In the genomic region with DNA sequence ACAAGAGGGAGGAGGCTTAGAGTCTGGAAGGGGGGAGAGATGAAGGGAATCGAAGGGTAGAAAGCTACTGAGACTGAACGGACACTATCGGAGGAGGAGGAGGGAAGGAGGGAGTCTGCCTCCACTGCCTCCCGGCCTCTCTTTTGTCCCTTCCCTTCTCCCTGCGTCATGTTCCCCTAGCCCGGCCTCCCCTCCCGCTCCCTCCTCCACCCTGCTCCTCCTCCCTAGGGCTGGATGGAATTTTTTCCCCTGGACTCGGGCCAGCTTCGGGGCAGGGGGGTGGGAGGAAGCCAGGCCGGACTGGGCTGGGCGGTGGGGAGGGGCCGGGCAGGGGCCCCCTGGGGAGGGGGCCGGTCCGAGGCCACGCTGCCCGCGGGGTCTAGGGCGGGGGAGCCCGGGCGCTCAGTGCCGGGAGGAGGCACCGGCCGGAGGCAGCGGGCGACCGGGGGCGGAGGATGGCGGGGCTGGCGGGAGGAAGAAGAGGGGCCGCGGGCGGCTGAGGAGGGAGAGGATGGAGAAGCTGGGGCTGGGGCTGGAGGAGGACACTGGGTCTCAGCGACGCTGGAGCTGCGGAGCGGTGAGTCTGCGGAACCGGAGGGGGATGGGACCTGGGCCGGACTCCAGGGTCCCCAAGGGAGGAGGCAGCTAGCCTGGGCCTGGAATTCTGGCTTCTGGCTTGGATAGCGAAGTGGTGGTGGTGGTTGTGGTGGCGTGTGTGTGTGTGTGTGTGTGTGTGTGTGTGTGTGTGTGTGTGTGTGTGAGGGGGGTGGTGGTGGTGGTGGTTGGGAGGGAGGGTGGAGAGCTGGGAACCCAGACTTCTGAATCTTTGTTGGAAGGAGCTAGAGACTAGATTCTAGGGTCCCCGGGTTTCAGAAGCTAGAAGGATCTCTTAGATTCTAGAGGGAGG, we compare ENCODE assay signal across 8 mouse cellular contexts. TPM values are rescaled to one million over a fixed set of nuclear protein-coding genes. Genes with fewer than 3 reads are reported as not detected.
A peak's percentile ranks its signal among the peaks of the same experiment; 100 is the strongest.
DNase-seq lines count a peak whose midpoint lies in the region; ATAC-seq and TF ChIP-seq lines count a peak whose summit lies in the region.

Spaca6 (plus strand) TSS at position 408 of the 907 bp plus-strand sequence.

- peak; percentile 85 for TF ChIP-seq EP300 in heart, adult 2 months (IDR thresholded peaks at IDR 0.05; ENCODE audit: insufficient read depth, low read depth, low read length)

- H3K36me3 ChIP-seq in embryonic facial prominence, embryonic 13.5 days = peaks cover 18% of the 10 kb centered on the region
- peaks cover 4% of the 10 kb centered on the region; the same call in 1 of the 2 replicates for H3K36me3 ChIP-seq in heart, adult 2 months (ENCODE audit: control insufficient read depth, insufficient read depth, low read length)
- H3K36me3 ChIP-seq in limb, embryonic 12.5 days = peaks cover 19% of the 10 kb centered on the region
- peaks cover 15% of the 10 kb centered on the region for H3K36me3 ChIP-seq in midbrain, embryonic 12.5 days

- TF ChIP-seq POLR2A in heart, adult 2 months (IDR thresholded peaks at IDR 0.05; ENCODE audit: insufficient read depth, low read depth, low read length) = peak; percentile 99

- H3K9me3 ChIP-seq in embryonic facial prominence, embryonic 13.5 days = no peaks in the 10 kb centered on the region
- no peaks in the 10 kb centered on the region for H3K9me3 ChIP-seq in limb, embryonic 12.5 days
- no peaks in the 10 kb centered on the region for H3K9me3 ChIP-seq in midbrain, embryonic 12.5 days

- WGBS in embryonic facial prominence, embryonic 13.5 days = under 1% methylated on average over 39 of the region's 42 CpGs
- 1% methylated on average over 42 of the region's 42 CpGs for WGBS in heart, adult 2 months
- under 1% methylated on average over 42 of the region's 42 CpGs for WGBS in limb, embryonic 12.5 days
- under 1% methylated on average over 41 of the region's 42 CpGs for WGBS in midbrain, embryonic 12.5 days

- peak within 1 kb of the TSS; percentile 100 for H3K27ac ChIP-seq in embryonic facial prominence, embryonic 13.5 days
- H3K27ac ChIP-seq in heart, adult 2 months = peak within 1 kb of the TSS; percentile 98
- H3K27ac ChIP-seq in limb, embryonic 12.5 days = peak within 1 kb of the TSS; percentile 100
- H3K27ac ChIP-seq in midbrain, embryonic 12.5 days (replicated peaks) = peak within 1 kb of the TSS; percentile 100

- ATAC-seq in embryonic facial prominence, embryonic 13.5 days (ENCODE audit: insufficient number of reproducible peaks, insufficient read depth, low FRiP score, low TSS enrichment, low read depth) = peak; percentile 83
- ATAC-seq in limb, embryonic 12.5 days (ENCODE audit: insufficient number of reproducible peaks, insufficient read depth, low FRiP score, low TSS enrichment, low read depth) = peak; percentile 76
- ATAC-seq in midbrain, embryonic 12.5 days (ENCODE audit: low FRiP score, low read depth) = peak; percentile 82

- intact Hi-C loops in heart, adult 2 months (cut with DNase I) = loop anchor here (1.0 kb wide), 1 partner anchor 11 kb away; no protein-coding TSS in a partner anchor

- peaks cover 32% of the 10 kb centered on the region for H3K4me1 ChIP-seq in embryonic facial prominence, embryonic 13.5 days
- no peaks in the 10 kb centered on the region for H3K4me1 ChIP-seq in heart, adult 2 months (ENCODE audit: control insufficient read depth, insufficient read depth, low read length)
- peaks cover 23% of the 10 kb centered on the region for H3K4me1 ChIP-seq in limb, embryonic 12.5 days (replicated peaks)
- H3K4me1 ChIP-seq in midbrain, embryonic 12.5 days = peaks cover 31% of the 10 kb centered on the region

- no peaks in the 10 kb centered on the region for H3K79me2 ChIP-seq in heart, adult 2 months (replicated peaks; ENCODE audit: control insufficient read depth, insufficient read depth, low read length)

- peak within 1 kb of the TSS; percentile 93 for H3K9ac ChIP-seq in embryonic facial prominence, embryonic 13.5 days
- peak within 1 kb of the TSS; percentile 96 for H3K9ac ChIP-seq in heart, adult 2 months (ENCODE audit: low read depth, low read length)
- H3K9ac ChIP-seq in limb, embryonic 12.5 days (replicated peaks) = peak within 1 kb of the TSS; percentile 91
- peak within 1 kb of the TSS; percentile 92 for H3K9ac ChIP-seq in midbrain, embryonic 12.5 days (replicated peaks)

- peak within 1 kb of the TSS; percentile 87 for H3K4me3 ChIP-seq in embryonic facial prominence, embryonic 13.5 days
- peak within 1 kb of the TSS; percentile 82 for H3K4me3 ChIP-seq in heart, adult 2 months
- peak within 1 kb of the TSS; percentile 80 for H3K4me3 ChIP-seq in limb, embryonic 12.5 days (replicated peaks)
- peak within 1 kb of the TSS; percentile 86 for H3K4me3 ChIP-seq in midbrain, embryonic 12.5 days

- DNase-seq in thymus, postnatal 4 days = peak; percentile 30
- DNase-seq in thymus, postnatal 14 days = no peak
- DNase-seq in heart, adult 2 months = peak; percentile 92 to 94
- DNase-seq in kidney, adult 18-20 months = peak; percentile 91
- peak; percentile 27 to 34 for DNase-seq in spleen, postnatal 36 days (ENCODE audit: low spot score in 2 of 2)

- no peaks in the 10 kb centered on the region for H3K27me3 ChIP-seq in embryonic facial prominence, embryonic 13.5 days
- no peaks in the 10 kb centered on the region for H3K27me3 ChIP-seq in heart, adult 2 months (ENCODE audit: control insufficient read depth, insufficient read depth, low read length)
- no peaks in the 10 kb centered on the region for H3K27me3 ChIP-seq in limb, embryonic 12.5 days
- no peaks in the 10 kb centered on the region for H3K27me3 ChIP-seq in midbrain, embryonic 12.5 days

- TF ChIP-seq CTCF in heart, adult 2 months (IDR thresholded peaks at IDR 0.05) = no peak

- peak within 1 kb of the TSS; percentile 87 for H3K4me2 ChIP-seq in embryonic facial prominence, embryonic 13.5 days
- H3K4me2 ChIP-seq in limb, embryonic 12.5 days = peak within 1 kb of the TSS; percentile 91
- peak within 1 kb of the TSS; percentile 87 for H3K4me2 ChIP-seq in midbrain, embryonic 12.5 days (replicated peaks)

RNA-seq across cellular contexts. Expression of gene Spaca6, which starts in this region (rescaled TPM):
- 51.9 and 52.6 TPM in 2 replicates for polyA plus RNA-seq in embryonic facial prominence, embryonic 13.5 days (2015; fragmentation: Nextera tagmentation; extraction: Ambion mirVana)
- total RNA-seq in heart, adult 2 months (2021) = 10 to 100 TPM in 1 of 2 experiments, 1 to 10 TPM in 1; 9.2 to 15.3 TPM
- 17.8 and 19.3 TPM in 2 replicates for polyA plus RNA-seq in heart, adult 2 months (2012; rRNA removed)
- polyA plus RNA-seq in limb, embryonic 12.5 days (2016; fragmentation: Nextera tagmentation; extraction: Ambion mirVana) = 62.7 and 62.8 TPM in 2 replicates
- polyA plus RNA-seq in midbrain, embryonic 12.5 days (2016; fragmentation: Nextera tagmentation; extraction: Ambion mirVana) = 48.0 and 48.4 TPM in 2 replicates
